Mouse (Mus musculus): ENCODE results near the gene Syne1. TPM values are rescaled to one million over a fixed set of nuclear protein-coding genes. Genes with fewer than 3 reads are reported as not detected.

Syne1 gene
- total RNA-seq, 2 experiments from 2014 or later, result 63.2 to 70.1 TPM

DNA sequence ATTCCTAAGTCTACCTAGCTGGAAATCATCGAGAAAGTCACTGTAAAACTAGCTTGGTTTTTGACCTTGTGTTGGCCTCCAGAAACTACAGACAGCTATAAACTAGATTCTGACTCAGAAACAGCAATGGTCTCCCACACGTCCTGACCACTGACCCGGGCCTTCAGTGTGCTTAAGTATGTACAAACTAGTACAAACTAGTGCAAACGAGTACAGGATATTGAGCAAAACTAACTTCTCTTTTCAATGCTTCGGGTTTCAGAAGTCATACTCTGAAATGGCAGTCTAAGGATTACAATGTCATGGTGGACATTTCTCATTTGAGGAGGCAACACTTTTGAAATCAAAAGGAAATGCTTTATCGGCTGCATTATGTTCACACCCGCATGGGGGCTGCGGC, 506.8 kb downstream of the Syne1 start:
- intact Hi-C loops (cut with DNase I), result no loop called here
- DNase-seq (ENCODE audit: low spot score), result no peak

GRCm38 (mm10) chr10:5041254-5041653, 510.0 kb downstream of the Syne1 start:
- no peak for DNase-seq (ENCODE audit: low spot score)
- intact Hi-C loops (cut with DNase I), result no loop called here

GRCm38 (mm10) chr10:5032192-5033048, 518.9 kb downstream of the Syne1 start:
- DNase-seq (ENCODE audit: low spot score), result no peak
- intact Hi-C loops (cut with DNase I), result no loop called here

- DNase-seq (ENCODE audit: low spot score), result no peak
- intact Hi-C loops (cut with DNase I), result no loop called here
Observed at GRCm38 (mm10) chr10:5029883-5030282, 521.4 kb downstream of the Syne1 start.

GRCm38 (mm10) chr10:5029161-5029560, 522.1 kb downstream of the Syne1 start:
- DNase-seq (ENCODE audit: low spot score), result no peak
- intact Hi-C loops (cut with DNase I), result no loop called here

DNA sequence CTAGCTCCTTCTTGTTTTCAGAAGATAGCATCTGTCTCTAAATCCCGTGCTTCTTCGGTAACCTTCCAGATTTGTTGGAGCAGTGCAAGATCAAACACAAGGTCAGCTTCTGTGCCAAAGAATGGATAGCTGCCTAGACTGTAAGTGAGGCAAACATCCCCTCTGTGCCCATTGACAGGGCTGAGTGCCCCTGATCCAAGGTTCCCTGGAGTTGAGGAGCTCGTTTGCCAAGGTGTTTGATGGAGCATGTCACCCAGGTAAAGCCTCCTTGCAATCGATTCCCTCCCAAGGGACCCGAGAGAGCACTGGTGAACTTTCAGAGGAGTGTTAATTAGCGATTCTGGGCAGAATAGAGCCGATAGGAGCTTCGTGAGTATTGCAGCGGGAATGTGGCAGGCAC, 523.0 kb downstream of the Syne1 start:
- DNase-seq (ENCODE audit: low spot score), result no peak
- intact Hi-C loops (cut with DNase I), result no loop called here

DNA sequence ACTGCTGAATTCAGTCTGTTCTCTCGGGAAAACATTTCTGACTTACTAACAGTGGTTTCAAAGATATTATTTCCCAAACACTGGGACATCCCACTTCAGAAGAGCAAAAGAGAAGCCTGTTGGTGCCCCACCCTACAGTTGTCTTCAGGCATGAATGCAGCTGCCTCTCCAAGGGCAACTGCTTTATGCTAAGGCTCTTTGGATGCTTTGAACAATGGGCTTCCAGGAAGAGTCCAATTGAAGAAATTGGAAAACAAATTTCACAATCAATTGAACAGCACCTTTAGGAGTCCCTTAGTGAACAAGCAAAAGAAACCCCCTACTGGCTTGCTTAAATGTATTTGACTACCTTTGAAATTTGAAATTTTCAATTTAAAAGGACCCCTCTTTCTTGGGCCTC, 524.1 kb downstream of the Syne1 start:
- intact Hi-C loops (cut with DNase I), result no loop called here

DNA sequence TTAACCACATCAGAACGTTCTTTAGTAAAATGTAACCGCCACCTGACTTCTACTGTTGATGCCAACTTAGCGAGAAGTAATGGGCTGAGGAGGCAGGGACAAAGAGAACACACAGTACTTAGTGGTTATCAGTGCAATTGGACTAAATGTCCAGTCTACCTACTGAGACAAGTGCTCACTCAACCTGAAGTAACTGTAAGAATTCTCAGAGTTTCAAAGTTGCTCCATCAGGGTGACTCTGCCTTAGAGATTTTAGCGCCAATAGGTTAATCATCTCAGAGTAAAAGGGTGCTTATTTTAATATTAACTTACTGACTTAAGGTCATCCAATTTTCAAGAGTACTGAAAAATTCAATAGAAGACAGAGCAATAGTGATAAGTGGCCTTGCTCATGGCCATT, 525.4 kb downstream of the Syne1 start:
- DNase-seq (ENCODE audit: low spot score), result no peak
- intact Hi-C loops (cut with DNase I), result no loop called here

More for the DNA sequence above, 524.1 kb downstream of the Syne1 start:
- DNase-seq (ENCODE audit: low spot score), result no peak

- no peak for DNase-seq (ENCODE audit: low spot score)
- intact Hi-C loops (cut with DNase I), result no loop called here
Observed at GRCm38 (mm10) chr10:5017148-5017547, 534.1 kb downstream of the Syne1 start.

- DNase-seq (ENCODE audit: low spot score), result no peak
- intact Hi-C loops (cut with DNase I), result no loop called here
Observed at GRCm38 (mm10) chr10:5014976-5015375, 536.3 kb downstream of the Syne1 start.

- intact Hi-C loops (cut with DNase I), result no loop called here
- no peak for DNase-seq (ENCODE audit: low spot score)
Observed at GRCm38 (mm10) chr10:5012004-5012403, 539.3 kb downstream of the Syne1 start.

GRCm38 (mm10) chr10:5008795-5009366, 542.4 kb downstream of the Syne1 start:
- intact Hi-C loops (cut with DNase I), result no loop called here

GRCm38 (mm10) chr10:4996592-4996991, 554.7 kb downstream of the Syne1 start:
- intact Hi-C loops (cut with DNase I), result no loop called here
- no peak for DNase-seq (ENCODE audit: low spot score)

More at GRCm38 (mm10) chr10:5008795-5009366, 542.4 kb downstream of the Syne1 start:
- DNase-seq (ENCODE audit: low spot score), result no peak

DNA sequence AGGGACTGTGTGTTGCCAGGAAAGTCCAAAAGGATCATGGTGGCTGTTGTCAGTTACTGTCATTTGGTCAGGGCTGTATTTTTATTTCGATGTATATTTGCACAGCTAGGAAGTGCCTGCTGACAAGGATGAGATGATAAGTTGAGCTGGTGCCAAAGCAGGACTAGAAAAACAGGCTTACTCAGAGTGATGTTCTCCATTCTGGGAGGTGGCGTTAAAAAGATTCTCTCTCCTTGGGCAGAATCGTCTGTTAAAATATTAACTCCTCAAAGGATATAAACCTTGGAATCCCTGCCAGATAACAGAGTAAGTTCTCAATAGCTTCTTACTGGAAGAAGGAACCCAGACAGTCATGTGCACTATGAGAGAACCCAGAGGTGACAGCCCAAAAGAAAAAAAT, 557.5 kb downstream of the Syne1 start:
- no peak for DNase-seq (ENCODE audit: low spot score)
- intact Hi-C loops (cut with DNase I), result no loop called here

DNA sequence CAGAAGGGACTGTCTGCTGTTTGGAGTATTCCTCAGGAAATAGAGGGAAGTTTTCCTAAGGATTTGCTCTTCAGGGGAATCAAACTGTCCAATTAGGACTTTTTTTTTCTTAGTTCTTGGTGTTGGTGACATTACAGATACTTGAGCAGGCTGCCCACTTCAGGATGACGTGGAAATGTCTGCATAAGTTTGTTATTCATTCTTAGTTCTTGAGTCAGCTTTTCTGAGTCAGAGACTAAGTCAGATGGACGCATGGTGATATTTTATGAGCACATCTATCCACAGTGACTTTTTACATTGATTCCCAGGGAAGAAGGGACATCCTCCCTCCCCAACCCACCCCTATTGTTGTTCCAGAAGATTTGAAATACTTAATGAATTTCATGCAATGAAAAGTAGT, 567.4 kb downstream of the Syne1 start:
- intact Hi-C loops (cut with DNase I), result no loop called here
- no peak for DNase-seq (ENCODE audit: low spot score)

GRCm38 (mm10) chr10:4977374-4977773, 573.9 kb downstream of the Syne1 start:
- no peak for DNase-seq (ENCODE audit: low spot score)
- intact Hi-C loops (cut with DNase I), result no loop called here

- no peak for DNase-seq (ENCODE audit: low spot score)
- intact Hi-C loops (cut with DNase I), result no loop called here
Observed at GRCm38 (mm10) chr10:4976557-4976956, 574.7 kb downstream of the Syne1 start.

- intact Hi-C loops (cut with DNase I), result no loop called here
Observed at GRCm38 (mm10) chr10:4974246-4974645, 577.0 kb downstream of the Syne1 start.

DNA sequence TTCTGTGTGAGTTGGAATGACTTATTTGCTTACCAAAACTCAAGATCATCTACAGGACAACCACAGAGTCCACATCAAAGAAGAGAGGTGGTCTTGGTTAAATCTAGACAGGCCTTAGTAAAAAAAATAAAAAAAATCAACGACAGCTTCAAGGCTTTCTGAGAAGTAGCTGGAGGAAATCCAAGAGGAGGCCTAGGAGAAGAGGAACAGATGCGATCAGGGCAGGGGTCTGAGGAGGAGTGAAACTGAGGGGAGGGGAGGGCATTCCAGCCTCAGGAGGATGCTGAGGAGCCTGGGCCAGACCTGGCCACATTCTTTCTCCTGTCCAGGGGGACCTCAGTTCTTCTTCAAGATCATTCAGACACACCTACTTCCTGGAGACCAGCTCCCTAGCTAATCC, 579.3 kb downstream of the Syne1 start:
- intact Hi-C loops (cut with DNase I), result no loop called here
- no peak for DNase-seq (ENCODE audit: low spot score)

More at GRCm38 (mm10) chr10:4974246-4974645, 577.0 kb downstream of the Syne1 start:
- DNase-seq (ENCODE audit: low spot score), result no peak

GRCm38 (mm10) chr10:4971586-4971985, 579.7 kb downstream of the Syne1 start:
- intact Hi-C loops (cut with DNase I), result no loop called here
- no peak for DNase-seq (ENCODE audit: low spot score)

- intact Hi-C loops (cut with DNase I), result no loop called here
- DNase-seq (ENCODE audit: low spot score), result no peak
Observed at GRCm38 (mm10) chr10:4971156-4971555, 580.1 kb downstream of the Syne1 start.

All from heart, postnatal 25 days (tissue).